Mouse (Mus musculus): ENCODE results near the gene Yars.
A peak's percentile ranks its signal among the peaks of the same experiment; 100 is the strongest.

The Yars gene

DNA sequence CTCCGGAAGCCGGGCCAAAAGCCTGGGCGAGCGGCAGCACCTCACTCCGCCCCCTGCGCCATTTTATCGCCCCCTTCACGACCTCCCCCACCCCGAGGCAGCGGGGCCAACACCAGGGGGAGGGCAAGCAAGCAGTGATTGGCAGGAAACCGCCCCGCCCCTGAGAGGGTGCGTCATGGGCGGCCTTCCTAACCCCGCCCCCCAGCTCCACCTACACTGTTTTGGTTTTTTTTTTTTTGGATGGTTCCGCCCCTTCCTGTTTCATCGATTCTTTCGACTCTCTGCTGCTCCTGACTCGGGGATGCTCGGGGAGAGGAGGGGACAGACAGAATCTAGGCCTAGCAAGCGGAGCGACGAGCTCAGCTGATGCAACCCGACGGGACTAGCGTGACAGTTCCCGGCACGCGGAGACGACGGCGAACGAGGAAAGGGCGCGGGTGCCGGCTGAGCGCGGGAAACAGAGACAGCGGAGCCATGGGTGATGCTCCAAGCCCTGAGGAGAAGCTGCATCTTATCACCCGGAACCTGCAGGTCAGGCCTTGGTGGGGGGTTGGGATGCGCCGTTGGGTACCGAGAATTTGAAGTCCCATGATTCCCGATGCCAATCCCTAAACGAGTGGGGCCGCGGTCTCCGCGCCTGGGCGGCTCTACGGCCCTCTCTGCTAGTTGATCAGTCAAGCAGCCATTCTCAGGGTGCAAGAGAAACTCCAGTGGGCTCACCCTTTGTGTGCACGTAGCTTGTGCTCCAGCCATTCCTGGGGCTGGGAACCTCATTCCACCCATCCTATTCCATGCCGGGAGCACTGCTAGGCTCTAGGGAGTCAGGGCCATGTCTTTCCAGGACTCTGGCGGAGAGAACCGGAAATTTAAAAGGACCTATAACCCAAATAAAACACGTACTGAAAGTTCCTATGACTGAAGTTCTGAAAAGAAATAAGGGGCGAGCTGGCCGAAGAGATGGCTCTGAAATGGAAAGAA lies at the start of gene Yars, which contains the start of gene S100pbp:
Gene Yars (plus strand): TSS at position 219 of the 978 bp plus-strand sequence.
Gene S100pbp (minus strand): TSS at position 186 of the 978 bp plus-strand sequence.
- peak; percentile 97 for DNase-seq (ENCODE audit: low spot score)

DNA sequence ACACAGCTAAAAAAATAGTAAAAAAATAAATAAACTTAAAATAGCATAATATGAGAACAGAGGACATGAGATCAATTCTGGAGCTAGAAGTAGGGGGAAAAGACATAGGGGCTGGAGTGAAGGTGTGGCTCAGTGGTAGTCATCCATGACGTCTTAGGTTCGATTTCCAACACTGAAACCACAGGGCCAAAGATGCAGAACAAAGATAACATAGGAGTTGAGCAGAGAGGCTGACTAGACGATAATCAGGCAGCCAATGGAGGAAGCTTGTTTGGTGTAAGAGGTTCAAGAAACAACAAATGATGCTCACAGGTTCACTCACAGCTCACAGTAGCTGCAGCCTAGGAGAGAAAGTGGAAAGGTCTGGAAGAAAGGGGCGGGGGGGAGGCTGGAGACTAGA lies 48.8 kb upstream of the Yars start:
- DNase-seq (ENCODE audit: low spot score) = no peak

DNA sequence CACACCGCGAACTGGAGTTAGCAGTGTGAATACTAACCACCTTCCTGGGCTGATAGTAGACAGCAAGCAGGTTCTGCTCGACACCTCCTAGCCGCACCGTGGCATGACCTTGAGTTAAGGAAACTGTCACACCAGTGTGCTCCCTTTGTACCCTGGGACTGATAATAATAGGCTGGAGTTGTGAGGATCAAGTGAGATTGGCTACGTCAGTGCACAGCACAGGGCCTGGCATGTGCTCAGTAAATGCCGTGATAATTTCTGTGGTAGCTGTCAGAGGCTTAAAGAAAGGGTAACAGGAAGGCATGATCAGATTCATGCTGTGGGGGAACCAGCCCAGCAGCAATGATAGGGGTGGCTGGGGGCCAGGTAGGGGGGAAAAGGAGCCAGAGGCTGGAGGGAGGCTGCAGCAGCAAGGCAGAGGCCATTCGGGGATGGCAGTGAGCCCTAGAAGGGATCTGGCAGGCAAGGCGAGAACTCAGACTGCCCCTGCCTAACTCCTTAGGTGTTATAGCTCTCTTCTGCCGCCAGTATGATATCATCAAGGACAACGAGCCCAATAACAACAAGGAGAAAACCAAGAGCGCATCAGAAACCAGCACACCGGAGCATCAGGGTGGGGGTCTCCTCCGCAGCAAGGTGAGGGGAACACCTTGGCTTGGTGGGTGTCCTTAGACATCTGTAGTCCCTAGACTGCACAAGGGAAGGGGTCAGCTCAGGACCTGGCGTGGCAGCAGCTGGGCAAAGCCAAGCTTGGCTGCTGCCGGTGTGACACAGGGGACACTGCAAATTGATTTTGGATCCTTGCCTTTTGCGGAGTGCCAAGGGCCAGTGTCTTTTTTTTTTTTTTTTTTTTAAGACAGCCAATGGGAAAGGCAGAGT lies 47.8 kb upstream of the Yars start:
- DNase-seq (ENCODE audit: low spot score) = no peak

DNA sequence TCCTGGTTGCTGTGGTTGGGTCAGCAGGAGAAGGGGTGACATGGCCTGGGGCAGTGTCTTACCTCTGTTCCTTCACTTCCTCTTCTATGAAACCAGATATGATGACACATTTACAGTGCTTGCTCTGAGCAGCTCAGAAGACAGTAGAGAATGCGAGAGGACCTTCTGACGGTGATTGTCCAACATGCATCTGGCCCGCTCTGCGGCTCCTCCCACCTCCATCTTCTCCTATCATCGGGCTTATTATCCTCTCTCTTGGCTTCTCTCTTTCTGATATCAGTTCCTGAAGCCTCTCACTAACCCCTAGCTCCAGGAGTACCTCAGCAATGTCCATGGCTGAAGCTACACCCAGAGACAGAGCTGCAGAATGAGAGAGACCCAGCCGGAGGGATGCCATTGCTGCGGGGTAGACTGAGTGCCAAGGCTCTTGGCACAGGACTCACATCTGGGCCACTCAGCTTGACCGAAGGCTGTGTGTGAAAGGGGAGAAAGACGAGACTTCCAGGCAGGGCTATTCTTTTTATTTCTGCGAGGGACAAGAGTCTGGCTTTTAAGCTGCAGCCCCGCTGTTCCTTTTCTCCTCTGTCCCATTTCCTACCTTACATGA lies 47.0 kb upstream of the Yars start:
- no peak for DNase-seq (ENCODE audit: low spot score)

DNA sequence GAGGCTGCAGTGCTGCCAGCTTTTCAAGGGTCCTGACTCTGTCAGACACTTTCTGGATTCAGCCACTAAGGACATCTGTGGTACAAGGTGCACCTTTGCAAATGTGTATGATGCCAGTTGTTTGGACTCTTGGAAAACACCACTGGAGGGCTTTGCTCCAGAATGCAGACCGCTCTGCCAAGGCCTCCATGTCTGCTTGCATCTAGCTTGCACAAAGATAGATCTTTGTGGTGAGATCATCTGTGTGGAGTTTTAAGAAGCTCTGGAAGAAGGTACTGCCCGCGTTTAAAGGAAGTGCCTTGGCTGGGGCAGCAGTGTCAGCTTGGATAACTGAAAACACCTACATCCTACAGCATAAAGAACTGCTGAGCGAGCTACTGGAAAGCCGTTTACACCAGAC lies 46.1 kb upstream of the Yars start:
- no peak for DNase-seq (ENCODE audit: low spot score)

DNA sequence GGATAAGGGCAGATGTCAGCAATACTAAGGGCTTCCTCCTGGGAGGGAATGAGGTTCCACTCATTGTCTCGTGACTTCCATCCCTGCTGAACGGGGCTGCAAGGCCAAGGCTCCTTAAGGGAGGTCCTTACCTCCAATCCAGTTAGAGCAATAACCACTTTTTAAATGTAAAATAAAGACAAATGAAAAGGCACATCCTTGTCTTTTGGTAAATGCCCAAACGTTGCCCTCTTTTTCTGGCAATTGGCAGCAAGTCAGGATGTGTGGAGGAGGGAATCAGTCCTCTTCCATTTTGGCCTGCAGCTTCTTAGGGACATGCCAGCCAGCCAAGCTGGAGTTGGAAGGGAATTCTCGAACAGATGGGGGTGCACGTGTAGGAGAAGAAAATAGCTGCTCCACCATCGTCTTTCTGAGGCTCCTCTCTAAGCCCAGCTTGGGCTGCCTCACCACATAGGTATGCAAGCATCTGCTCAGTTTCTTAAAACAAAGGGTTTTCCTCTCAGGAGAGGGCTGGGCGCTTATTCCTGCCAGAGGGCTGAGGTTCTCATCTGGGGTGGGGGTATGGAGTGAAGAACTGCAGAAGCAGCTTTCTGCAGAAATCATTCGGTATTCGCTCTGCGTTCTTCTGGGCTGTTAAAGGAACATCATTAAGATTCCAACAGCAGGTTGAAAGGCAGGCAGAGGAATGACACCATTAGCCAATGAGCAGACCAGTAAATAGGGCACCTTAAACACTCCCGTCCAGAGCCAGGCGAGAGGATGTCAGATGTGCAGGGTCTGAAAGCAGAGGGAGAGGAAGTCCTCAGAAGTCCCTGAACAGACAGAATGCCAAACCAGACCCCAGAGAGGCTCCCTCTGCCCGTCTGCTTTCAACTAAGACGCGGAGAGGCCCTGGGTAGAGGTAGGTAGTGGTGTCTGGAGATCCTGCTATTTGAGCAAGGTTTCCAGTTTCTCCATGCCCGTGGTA lies 44.9 kb upstream of the Yars start:
- DNase-seq (ENCODE audit: low spot score) = no peak

DNA sequence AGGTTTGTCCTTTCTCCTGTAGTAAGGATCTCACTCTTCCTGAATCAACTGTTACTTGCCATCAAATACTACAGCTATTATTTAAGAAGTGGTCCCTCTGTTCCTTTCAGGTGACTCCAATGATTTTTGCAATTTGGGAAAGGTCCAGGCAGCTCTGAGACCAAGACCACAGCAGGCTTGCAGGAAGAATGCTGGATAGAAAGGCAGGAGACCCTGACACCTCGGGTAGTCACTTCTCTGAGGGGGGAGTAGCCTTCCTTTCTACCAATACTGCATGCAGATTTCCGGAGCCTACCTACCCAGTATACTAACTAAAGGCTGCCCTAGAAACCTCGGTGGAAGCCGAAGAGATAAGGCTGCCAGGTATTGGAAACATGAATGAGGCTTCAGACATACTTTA lies 44.1 kb upstream of the Yars start:
- no peak for DNase-seq (ENCODE audit: low spot score)

DNA sequence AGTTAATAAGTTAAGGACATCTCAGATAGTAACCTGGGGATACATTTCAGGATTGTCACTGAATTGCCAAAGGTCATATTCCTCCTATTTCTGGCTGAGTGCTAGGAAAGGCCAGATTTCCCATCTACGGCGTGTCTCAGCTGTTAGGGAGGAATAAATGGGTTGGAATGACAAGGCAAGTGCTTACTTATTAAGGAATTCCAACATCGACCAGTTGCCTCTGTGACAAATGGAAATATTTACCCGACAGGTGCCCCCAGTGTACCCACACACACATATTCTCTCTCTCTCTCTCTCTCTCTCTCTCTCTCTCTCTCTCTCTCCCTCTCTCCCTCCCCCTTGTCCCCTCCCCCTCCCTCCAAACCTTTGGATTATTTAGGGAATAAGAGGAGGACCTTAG lies 43.6 kb upstream of the Yars start:
- DNase-seq (ENCODE audit: low spot score) = no peak

DNA sequence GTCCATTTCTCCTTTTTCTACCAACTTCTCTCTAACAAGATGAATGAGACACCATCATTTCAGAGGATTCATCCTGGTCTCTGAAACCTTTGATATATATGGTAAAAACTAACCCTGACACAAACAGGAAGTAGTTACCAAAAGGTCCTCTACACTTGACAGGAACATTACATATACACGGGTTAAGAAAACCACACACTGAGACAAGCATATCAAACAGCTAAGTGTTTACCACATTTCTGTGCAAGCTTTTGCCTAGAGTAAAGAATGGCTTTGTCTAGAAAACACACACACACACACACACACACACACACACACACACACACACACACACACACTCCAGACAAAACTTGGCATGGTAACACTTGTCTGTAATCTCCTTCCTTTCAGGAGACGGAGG lies 43.2 kb upstream of the Yars start:
- no peak for DNase-seq (ENCODE audit: low spot score)

DNA sequence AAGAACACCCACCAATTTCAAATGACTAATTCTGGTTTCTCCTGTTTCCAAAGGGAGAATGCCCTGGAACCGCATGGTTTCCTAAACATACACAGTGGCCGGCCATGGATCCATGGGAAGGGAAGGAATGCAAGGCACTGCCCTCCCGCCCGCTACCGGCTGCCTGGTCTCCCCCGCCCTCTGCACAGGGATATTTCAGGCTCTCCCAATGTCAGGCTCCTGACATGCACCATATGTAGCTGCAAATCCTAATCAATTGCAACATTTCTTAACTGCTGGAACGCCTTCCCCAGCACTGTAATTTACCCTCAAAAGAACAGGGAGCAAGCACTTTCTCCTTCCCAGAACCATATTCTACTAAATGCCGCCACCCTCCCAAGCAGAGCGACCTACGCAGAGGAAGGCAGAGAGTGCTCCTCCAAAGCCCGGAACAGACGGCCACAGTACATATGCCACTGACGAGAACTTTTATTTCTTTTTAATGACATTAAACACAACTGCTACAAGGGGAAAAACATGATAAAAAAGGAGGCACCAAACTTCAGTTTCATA lies 41.9 kb upstream of the Yars start:
- DNase-seq (ENCODE audit: low spot score) = no peak

DNA sequence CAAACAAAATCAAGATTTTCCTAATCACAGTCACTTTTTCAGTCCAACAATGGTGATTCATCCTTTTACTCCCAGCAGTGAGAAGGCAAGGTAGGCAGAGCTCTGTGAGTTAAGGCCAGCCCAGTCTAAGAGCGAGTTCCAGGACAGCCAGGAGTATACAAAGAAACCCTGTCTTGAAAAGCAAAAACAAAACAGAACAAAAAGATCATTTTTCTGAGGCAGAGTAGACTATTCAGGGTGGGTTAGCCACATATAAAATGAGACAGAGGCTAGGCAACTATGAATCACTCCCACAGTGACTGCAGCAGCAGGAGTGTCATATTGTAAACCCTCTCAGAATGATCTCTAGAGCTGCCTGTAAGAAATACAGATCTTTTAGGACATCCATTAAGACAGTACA lies 40.2 kb upstream of the Yars start:
- DNase-seq (ENCODE audit: low spot score) = no peak

DNA sequence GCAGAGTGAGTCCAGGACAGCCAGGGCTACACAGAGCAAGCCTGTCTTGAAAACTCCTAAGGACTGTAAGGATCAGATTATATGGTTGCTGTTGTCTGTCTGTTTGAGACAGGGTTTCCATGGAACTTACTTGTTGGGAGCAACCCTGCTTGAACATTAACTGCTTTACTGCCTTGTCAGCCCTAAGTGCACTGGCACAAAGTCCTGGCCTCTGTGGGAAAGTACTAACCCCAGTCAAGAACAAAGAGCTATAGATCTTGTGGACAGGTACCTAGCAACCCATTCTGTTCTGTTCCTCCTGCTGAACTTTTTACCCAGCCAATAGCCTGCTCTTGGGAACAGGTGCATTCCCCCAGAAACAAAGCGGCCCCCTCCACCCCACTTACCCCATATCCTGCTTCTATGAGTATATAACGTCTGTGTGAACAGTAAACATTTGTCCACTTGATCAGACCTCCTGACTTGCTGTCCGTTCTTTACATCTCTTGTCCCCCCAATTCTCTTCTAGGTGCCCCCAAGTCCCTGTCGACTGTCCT lies 38.2 kb upstream of the Yars start:
- no peak for DNase-seq (ENCODE audit: low spot score)

DNA sequence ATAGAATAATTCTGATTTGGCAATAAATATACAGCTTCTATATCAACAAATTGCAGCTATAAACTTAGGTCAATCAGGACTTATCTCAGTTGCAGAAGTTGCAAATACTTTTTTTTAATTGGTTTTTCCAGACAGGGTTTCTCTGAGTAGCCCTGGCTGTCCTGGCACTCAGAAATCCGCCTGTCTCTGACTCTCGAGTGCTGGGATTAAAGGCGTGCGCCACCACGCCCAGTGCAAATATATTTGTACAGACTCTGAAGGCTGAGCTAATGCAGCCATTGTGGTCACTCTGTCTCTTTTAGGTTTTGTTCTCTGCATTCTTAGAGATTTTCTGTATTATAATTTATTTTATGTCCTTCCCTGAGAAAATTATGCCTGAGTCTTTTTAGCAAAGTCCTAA lies 32.0 kb upstream of the Yars start:
- no peak for DNase-seq (ENCODE audit: low spot score)

DNA sequence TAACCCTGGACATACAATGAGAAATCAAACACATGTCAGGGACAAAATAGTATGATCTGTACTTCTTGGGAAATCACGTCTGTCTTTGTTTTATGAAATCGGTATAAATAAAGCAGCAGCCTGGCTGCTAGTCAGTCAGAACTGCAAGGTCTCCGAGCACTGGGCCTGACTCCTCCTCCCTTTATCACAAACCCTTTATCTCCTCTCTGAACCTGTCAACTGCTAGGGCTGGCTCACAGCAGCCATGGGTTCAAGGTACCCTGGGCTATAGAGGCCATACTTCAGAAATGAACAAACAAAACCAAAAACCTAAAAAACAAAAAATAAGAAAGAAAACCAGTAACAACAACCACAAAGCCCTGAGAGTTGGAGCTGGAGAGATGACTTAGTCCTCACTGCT lies 31.0 kb upstream of the Yars start:
- DNase-seq (ENCODE audit: low spot score) = no peak

DNA sequence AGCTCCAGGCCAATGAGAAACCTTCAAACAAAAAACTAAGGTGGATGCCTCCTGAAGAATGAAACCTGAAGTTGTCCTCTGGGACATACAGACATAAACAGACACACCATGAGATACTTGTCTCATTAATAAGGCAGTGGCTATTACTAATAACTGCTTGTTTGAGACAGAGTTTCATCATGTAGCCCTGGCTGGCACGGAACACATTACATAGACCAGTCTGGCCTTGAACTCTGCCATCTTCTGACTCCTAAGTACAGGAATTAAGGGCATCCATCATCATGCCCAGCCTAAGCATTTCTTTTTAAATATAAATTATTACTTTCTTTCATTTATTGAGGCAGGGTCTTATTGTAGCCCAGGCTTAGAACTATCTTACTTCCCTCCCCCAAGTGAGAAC lies 28.5 kb upstream of the Yars start:
- no peak for DNase-seq (ENCODE audit: low spot score)

DNA sequence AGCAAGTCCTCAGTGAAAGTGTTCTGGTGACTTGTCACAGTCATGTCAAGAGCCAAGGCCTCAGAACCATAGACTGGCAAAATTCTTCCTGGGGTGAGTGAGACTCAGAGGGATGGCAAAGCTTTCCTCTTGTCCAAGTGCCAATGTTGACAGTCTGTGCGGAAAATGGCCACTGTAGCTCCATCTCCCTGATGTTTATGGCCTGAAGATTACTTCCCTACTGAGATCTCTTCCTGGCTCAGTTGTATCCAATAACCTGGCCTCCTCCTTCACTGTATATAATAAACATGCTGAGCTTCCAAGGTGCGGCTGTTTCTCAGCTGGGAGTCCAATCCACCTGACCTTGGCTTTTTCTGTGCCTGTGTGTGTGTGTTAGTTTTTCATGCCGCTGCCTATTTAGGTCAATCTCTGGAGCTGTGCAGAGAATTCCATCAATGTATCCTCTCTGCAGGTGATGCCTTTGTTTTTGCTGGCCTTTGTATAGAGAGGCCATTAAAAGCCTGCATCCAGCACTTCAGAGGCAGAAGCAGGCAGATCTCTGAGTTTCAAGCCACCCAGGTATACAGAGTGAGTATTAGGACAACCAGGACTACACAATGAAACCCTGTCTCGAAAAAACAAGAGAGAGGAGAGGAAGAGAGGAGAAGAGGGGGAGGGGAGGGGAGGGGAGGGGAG lies 27.8 kb upstream of the Yars start:
- no peak for DNase-seq (ENCODE audit: low spot score)

DNA sequence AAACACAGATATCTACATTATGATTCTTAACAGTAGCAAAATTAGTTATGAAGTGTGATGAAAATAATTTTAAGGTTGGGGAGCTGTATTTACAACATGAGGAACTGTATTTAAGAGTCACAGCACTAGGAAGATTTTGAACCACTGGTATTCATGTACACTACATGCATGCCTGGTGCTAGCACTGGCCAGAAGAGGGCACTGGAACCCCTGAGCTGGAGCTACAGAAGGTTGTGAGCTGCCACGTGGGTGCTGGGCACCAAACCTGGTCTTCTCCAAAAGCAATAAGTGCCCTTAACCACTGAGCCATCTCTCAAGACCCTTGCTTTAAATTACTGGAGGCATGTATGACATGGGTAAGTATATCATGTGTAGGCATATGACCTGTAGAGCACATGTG lies 17.0 kb upstream of the Yars start:
- no peak for DNase-seq (ENCODE audit: low spot score)

DNA sequence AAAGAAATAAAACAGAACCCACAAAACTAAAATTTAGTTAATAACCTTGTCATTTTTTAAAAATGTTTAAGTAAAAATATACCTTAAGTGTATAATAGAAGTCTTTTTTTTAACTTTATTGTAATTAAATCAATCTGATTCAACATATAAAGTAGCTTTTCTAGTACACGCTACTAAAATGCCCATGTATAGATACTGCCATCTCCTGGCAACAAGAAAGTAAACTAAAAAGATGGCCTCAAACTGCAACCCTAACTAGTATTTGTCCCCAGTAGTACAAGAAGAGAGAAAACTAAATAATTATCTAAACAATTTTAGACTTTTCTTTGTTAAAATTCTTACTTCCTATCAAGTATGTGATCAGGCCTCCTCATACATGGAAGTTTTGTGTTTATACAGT lies 10.0 kb upstream of the Yars start:
- DNase-seq (ENCODE audit: low spot score) = no peak

DNA sequence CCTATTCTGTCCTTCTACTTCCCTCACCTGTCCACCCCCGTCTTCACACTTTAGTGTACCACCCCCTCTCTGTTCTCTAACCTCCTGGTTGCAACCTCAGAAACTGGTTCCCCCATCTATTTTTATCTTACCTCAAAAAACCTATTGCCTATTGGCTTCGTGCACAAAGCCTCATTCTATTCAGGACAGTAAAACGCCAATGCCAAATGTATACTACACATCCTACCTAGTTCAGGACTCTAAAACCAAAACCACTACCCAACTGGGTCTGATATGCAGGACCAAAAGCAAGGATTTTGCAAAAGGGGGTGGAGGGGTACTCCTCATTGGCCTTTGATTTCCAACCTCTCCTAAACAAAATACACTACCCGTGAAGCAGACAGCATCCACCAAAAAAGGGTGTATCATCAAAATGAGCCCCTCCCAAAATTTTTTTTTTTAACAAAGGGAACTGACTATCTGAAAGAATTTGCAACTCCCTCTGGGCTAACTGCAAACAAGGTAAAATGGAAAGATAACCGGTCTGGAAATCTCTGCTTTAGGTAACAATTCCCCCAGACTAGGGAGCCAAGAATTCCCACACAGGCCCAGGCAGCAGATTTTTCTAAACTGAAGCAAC lies 1.4 kb upstream of the Yars start:
- DNase-seq (ENCODE audit: low spot score) = no peak
